Mouse (Mus musculus) CH12.LX (cell line): Measurements from ENCODE around the gene Klrb1f. TPM values are rescaled to one million over a fixed set of nuclear protein-coding genes. Genes with fewer than 3 reads are reported as not detected.

Experiments used
- DNase-seq: peaks from one replicate; pipeline ENCODE4 v3.0.0-alpha.2; 2013; ENCODE audit errors: extremely low read depth
- H3K27ac ChIP-seq: 2 replicates; pipeline ENCODE4 v1.5.1; 2012; ENCODE audit warnings: low read depth, mild to moderate bottlenecking, control low read depth, moderate library complexity; ENCODE audit not compliant: insufficient read depth
- H3K27me3 ChIP-seq: replicated peaks from 2 replicates; pipeline ENCODE3; 2012; ENCODE audit warnings: inconsistent platforms
- H3K36me3 ChIP-seq, 2 experiments: replicated peaks in 1 of 2; 2 replicates each; pipeline versions ENCODE3 to v1.6.1; 2012; ENCODE audit warnings: inconsistent platforms in 1 of 2, low read length in 1 of 2, mild to moderate bottlenecking in 1 of 2, mixed read lengths in 1 of 2, moderate library complexity in 1 of 2; ENCODE audit not compliant: control insufficient read depth in 1 of 2, insufficient read depth in 1 of 2
- H3K4me1 ChIP-seq, 2 experiments: 2 replicates each; pipeline ENCODE4 v1.6.1; 2012; ENCODE audit warnings: inconsistent platforms in 1 of 2, moderate library complexity in 1 of 2; ENCODE audit not compliant: insufficient read depth in 2 of 2, control insufficient read depth in 1 of 2
- H3K4me2 ChIP-seq: 2 replicates; pipeline ENCODE4 v1.6.1; 2012; ENCODE audit warnings: low read depth, mild to moderate bottlenecking, control low read depth; ENCODE audit not compliant: poor library complexity, insufficient read depth, severe bottlenecking
- H3K4me3 ChIP-seq, 3 experiments: fragments of 150-350 bp in 1 of 3; sonication (generic) in 1 of 3; replicated peaks in 1 of 3; 2 replicates each; pipeline versions ENCODE3 to v1.5.1; 2011 to 2012; ENCODE audit warnings: low read depth in 2 of 3, low read length in 2 of 3, mild to moderate bottlenecking in 2 of 3, moderate library complexity in 2 of 3, control low read depth in 1 of 3, improper control_type of control experiment in 1 of 3, inconsistent platforms in 1 of 3, mixed read lengths in 1 of 3; ENCODE audit not compliant: poor library complexity in 1 of 3
- H3K79me2 ChIP-seq: replicated peaks from 2 replicates; pipeline ENCODE4 v1.6.1; 2012; ENCODE audit warnings: mild to moderate bottlenecking, moderate library complexity; ENCODE audit not compliant: control insufficient read depth, poor library complexity, insufficient read depth, severe bottlenecking; ENCODE audit errors: extremely low read depth
- H3K9ac ChIP-seq: 2 replicates; pipeline ENCODE4 v1.6.1; 2012; ENCODE audit warnings: low read depth, mild to moderate bottlenecking, control low read depth, moderate library complexity; ENCODE audit not compliant: insufficient read depth
- H3K9me3 ChIP-seq: replicated peaks from 2 replicates; pipeline ENCODE3; 2012; ENCODE audit warnings: low read length, inconsistent platforms, mixed read lengths
- BHLHE40 ChIP-seq: IDR thresholded peaks from 2 replicates; pipeline ENCODE4 v1.6.1; 2011; ENCODE audit warnings: mild to moderate bottlenecking, low read depth, low read length, improper control_type of control experiment
- CHD1 ChIP-seq: IDR thresholded peaks from 2 replicates; pipeline ENCODE4 v1.6.1; 2012; ENCODE audit warnings: low read depth, low read length, improper control_type of control experiment, inconsistent platforms
- CHD2 ChIP-seq: IDR thresholded peaks from 2 replicates; pipeline ENCODE4 v1.6.1; 2011; ENCODE audit warnings: low read length, improper control_type of control experiment
- ELF1 ChIP-seq: IDR thresholded peaks from 2 replicates; pipeline ENCODE4 v1.6.1; 2014; ENCODE audit warnings: low read depth, mild to moderate bottlenecking, inconsistent platforms, low read length, improper control_type of control experiment
- EP300 ChIP-seq: IDR thresholded peaks from 2 replicates; pipeline ENCODE4 v1.6.1; 2011; ENCODE audit warnings: low read length, improper control_type of control experiment
- ETS1 ChIP-seq: conservative IDR thresholded peaks from 2 replicates; pipeline ENCODE4 v1.6.1; 2012; ENCODE audit warnings: low read depth, mild to moderate bottlenecking, inconsistent platforms, low read length, improper control_type of control experiment, moderate library complexity
- HCFC1 ChIP-seq: IDR thresholded peaks from 2 replicates; pipeline ENCODE4 v1.6.1; 2012; ENCODE audit warnings: low read depth, mild to moderate bottlenecking, inconsistent platforms, low read length, improper control_type of control experiment
- IRF4 ChIP-seq: IDR thresholded peaks from 2 replicates; pipeline ENCODE4 v1.6.1; 2014; ENCODE audit warnings: low read depth, mild to moderate bottlenecking, inconsistent platforms, low read length, improper control_type of control experiment
- JUND ChIP-seq: conservative IDR thresholded peaks from 2 replicates; pipeline ENCODE4 v1.6.1; 2011; ENCODE audit warnings: low read depth, low read length, improper control_type of control experiment
- KAT2A ChIP-seq: IDR thresholded peaks from 2 replicates; pipeline ENCODE4 v1.6.1; 2012; ENCODE audit warnings: low read length, improper control_type of control experiment, inconsistent platforms; ENCODE audit not compliant: insufficient replicate concordance
- MAFK ChIP-seq: IDR thresholded peaks from 2 replicates; pipeline ENCODE4 v1.6.1; 2011; ENCODE audit warnings: low read length, improper control_type of control experiment; ENCODE audit not compliant: insufficient replicate concordance
- MAX ChIP-seq: IDR thresholded peaks from 2 replicates; pipeline ENCODE4 v1.6.1; 2011; ENCODE audit warnings: low read length, improper control_type of control experiment
- MAZ ChIP-seq: IDR thresholded peaks from 2 replicates; pipeline ENCODE4 v1.6.1; 2012; ENCODE audit warnings: low read depth, mild to moderate bottlenecking, inconsistent platforms, low read length, improper control_type of control experiment, moderate library complexity
- MXI1 ChIP-seq: IDR thresholded peaks from 2 replicates; pipeline ENCODE4 v1.6.1; 2011; ENCODE audit warnings: mild to moderate bottlenecking, low read depth, low read length, improper control_type of control experiment
- NELFE ChIP-seq: IDR thresholded peaks from 2 replicates; pipeline ENCODE4 v1.6.1; 2011; ENCODE audit warnings: low read depth, low read length, improper control_type of control experiment
- PAX5 ChIP-seq: IDR thresholded peaks from 2 replicates; pipeline ENCODE4 v1.6.1; 2012; ENCODE audit warnings: low read length, inconsistent platforms, mixed read lengths
- POLR2A ChIP-seq: IDR thresholded peaks from 2 replicates; pipeline ENCODE4 v1.6.1; 2011; ENCODE audit warnings: low read depth, mild to moderate bottlenecking, improper control_type of control experiment, low read length
- RAD21 ChIP-seq: IDR thresholded peaks from 2 replicates; pipeline ENCODE4 v1.6.1; 2011; ENCODE audit warnings: low read depth, mild to moderate bottlenecking, low read length, improper control_type of control experiment, moderate library complexity
- UBTF ChIP-seq: IDR thresholded peaks from 2 replicates; pipeline ENCODE4 v1.6.1; 2012; ENCODE audit warnings: low read depth, mild to moderate bottlenecking, inconsistent platforms, low read length, improper control_type of control experiment, moderate library complexity
- USF1 ChIP-seq: IDR thresholded peaks from 2 replicates; pipeline ENCODE4 v1.6.1; 2014; ENCODE audit warnings: low read depth, mild to moderate bottlenecking, inconsistent platforms, low read length, improper control_type of control experiment
- ZC3H11A ChIP-seq: IDR thresholded peaks from 2 replicates; pipeline ENCODE4 v1.6.1; 2012; ENCODE audit warnings: low read depth, mild to moderate bottlenecking, inconsistent platforms, low read length, improper control_type of control experiment
- ZNF384 ChIP-seq: IDR thresholded peaks from 2 replicates; pipeline ENCODE4 v1.6.1; 2012; ENCODE audit warnings: low read depth, low read length, improper control_type of control experiment, inconsistent platforms
- dilution Hi-C: fragments of 300-500 bp; cut with MboI; formaldehyde crosslinking; loops from 2 replicates; pipeline ENCODE4 v1.14.3; 2020; ENCODE audit warnings: low sequenced_read_pairs; ENCODE audit not compliant: extremely low pct_unique_long_range_greater_than_20kb, extremely low pct_ligation_motif_present
- in situ Hi-C: fragments of 300-500 bp; cut with MboI; formaldehyde crosslinking; loops from 3 replicates; pipeline ENCODE4 v1.14.3; 2019; ENCODE audit warnings: low sequenced_read_pairs, low pct_ligation_motif_present, low pct_unique_long_range_greater_than_20kb, mixed read lengths
- polyA plus RNA-seq: library from polyadenylated mRNA; unstranded; fragments of >175 nt; gene quantifications from 2 replicates; pipeline ENCODE4 v1.2.1, GENCODE M21; 2012; ENCODE audit warnings: low read depth; ENCODE audit not compliant: insufficient read length
- total RNA-seq, 2 experiments: library from RNA; depleted of rRNA; stranded (reverse); fragments of 300-350 nt in 1 of 2; fragments of >200 nt in 1 of 2; gene quantifications; 2 replicates each; pipeline ENCODE4 v1.2.3; 2012 to 2014

The Klrb1f gene
- total and polyA plus RNA-seq, 3 experiments, result 0.21 to 0.68 (median 0.23) TPM

DNA sequence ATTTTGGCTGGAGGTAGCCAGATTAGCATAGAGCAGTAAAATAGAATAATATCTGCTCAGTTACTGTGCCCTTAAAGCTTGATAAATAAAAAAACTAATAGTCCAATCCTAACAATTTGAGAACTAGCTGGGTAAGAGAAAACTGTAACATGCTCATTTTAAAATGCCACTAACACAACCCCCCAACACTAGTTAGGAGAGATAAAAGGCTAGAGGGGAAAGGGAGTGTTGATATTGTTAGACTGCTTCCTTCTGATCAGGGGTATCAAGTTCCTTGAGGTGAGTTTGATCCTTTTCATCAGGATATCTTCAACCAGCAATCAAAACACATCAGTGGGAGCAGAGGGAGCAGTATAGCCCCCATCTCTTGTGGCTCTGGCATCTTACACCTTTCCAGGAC is 3.2 kb upstream of the Klrb1f start:
- TF ChIP-seq MAFK (no peak), ZC3H11A (no peak), EP300 (no peak), POLR2A (no peak), BHLHE40 (no peak), RAD21 (no peak), CHD1 (no peak), UBTF (no peak), HCFC1 (no peak), JUND (no peak), ZNF384 (no peak), MAZ (no peak), CHD2 (no peak), PAX5 (no peak)
- no peak overlapping the region for H3K4me3 ChIP-seq
- peaks cover 3% of the 10 kb centered on the region for H3K9me3 ChIP-seq
- dilution Hi-C loops, result no loop called here
- H3K27ac ChIP-seq, result no peak overlapping the region
- no peaks in the 10 kb centered on the region for H3K79me2 ChIP-seq
- H3K4me2 ChIP-seq, result no peak overlapping the region
- H3K27me3 ChIP-seq, result no peaks in the 10 kb centered on the region
- peaks cover 8 to 18% of the 10 kb centered on the region in 2 experiments for H3K4me1 ChIP-seq
- no peaks in the 10 kb centered on the region for H3K36me3 ChIP-seq
- no peak overlapping the region for H3K9ac ChIP-seq
- DNase-seq, result no peak
- in situ Hi-C loops, result no loop called here

DNA sequence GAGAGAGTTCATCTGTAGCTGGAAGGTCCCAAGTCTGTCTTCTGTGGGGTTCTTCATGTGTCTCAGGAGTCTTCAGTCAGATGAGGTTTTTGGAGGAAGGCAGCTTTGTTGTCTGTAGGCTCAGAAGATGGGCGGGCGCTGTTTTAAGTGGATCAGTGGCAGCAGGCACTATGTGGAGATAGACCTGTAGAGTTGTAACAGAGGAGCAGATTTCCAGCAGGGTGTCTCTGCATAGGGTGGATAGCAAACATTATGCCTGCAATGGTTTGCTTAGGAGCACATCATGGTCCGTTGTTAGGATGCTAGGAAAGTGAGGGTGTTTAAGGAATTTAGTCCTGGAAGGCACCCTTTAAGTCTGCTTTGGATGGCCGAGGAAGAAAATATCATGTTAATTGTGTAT is 2.7 kb downstream of the Klrb1f start:
- H3K4me2 ChIP-seq, result no peak overlapping the region
- H3K36me3 ChIP-seq, result no peaks in the 10 kb centered on the region
- no peak overlapping the region for H3K4me3 ChIP-seq
- DNase-seq, result no peak
- H3K4me1 ChIP-seq, result peaks cover 2 to 24% of the 10 kb centered on the region in 2 experiments
- in situ Hi-C loops, result no loop called here
- H3K79me2 ChIP-seq, result no peaks in the 10 kb centered on the region
- no peak overlapping the region for H3K27ac ChIP-seq
- no peak overlapping the region for H3K9ac ChIP-seq
- no peaks in the 10 kb centered on the region for H3K9me3 ChIP-seq
- TF ChIP-seq MAFK (no peak), KAT2A (no peak), CHD1 (no peak), MAX (no peak), NELFE (no peak), ETS1 (no peak), IRF4 (no peak), USF1 (no peak), EP300 (no peak), MXI1 (no peak), ELF1 (no peak), HCFC1 (no peak)
- TF ChIP-seq, all 38 proteins: peak for 0
- H3K27me3 ChIP-seq, result no peaks in the 10 kb centered on the region
- dilution Hi-C loops, result no loop called here
